Mouse (Mus musculus) lung, embryonic 14.5 days (tissue): ENCODE data around the gene Mfap2. TPM values are rescaled to one million over a fixed set of nuclear protein-coding genes. Genes with fewer than 3 reads are reported as not detected.

Experiments used
- ATAC-seq: fragments of 200-750 bp; cut with Nextera tagmentation; 2 replicates; pipeline ENCODE4 v1.8.0; 2017; ENCODE audit warnings: mild to moderate bottlenecking, moderate TSS enrichment, moderate library complexity; ENCODE audit not compliant: insufficient read depth
- DNase-seq: peaks from one replicate; pipeline ENCODE4 v3.0.0-alpha.2; 2015
- H3K27ac ChIP-seq: fragments of 300-500 bp; sonication (generic); 2 replicates; pipeline ENCODE4 v1.5.1; 2014; ENCODE audit warnings: low read depth, mild to moderate bottlenecking, moderate library complexity
- H3K27me3 ChIP-seq: fragments of 300-500 bp; sonication (generic); 2 replicates; pipeline ENCODE4 v1.6.1; 2014; ENCODE audit warnings: low read length, control low read depth; ENCODE audit not compliant: insufficient read depth
- H3K36me3 ChIP-seq: fragments of 300-500 bp; sonication (generic); 2 replicates; pipeline ENCODE4 v1.6.1; 2014; ENCODE audit warnings: control low read depth; ENCODE audit not compliant: insufficient read depth
- H3K4me1 ChIP-seq: fragments of 300-500 bp; sonication (generic); 2 replicates; pipeline ENCODE4 v1.6.1; 2014; ENCODE audit warnings: antibody characterized with exemption, control low read depth; ENCODE audit not compliant: insufficient read depth
- H3K4me2 ChIP-seq: fragments of 300-500 bp; sonication (generic); 2 replicates; pipeline ENCODE4 v1.6.1; 2014; ENCODE audit warnings: mild to moderate bottlenecking
- H3K4me3 ChIP-seq: fragments of 300-500 bp; sonication (generic); 2 replicates; pipeline ENCODE4 v1.5.1; 2014; ENCODE audit warnings: low read depth, low read length
- H3K9ac ChIP-seq: fragments of 300-500 bp; sonication (generic); 2 replicates; pipeline ENCODE4 v1.6.1; 2014
- H3K9me3 ChIP-seq: fragments of 300-500 bp; sonication (generic); 2 replicates; pipeline ENCODE4 v1.6.1; 2016; ENCODE audit warnings: low read depth, low read length, control low read depth
- CTCF ChIP-seq: IDR thresholded peaks from 2 replicates; pipeline ENCODE4 v1.5.1; 2016; ENCODE audit warnings: antibody characterized with exemption, low read depth
- WGBS: fragments of 180-500 bp; shearing (Covaris S2); extraction: QIAGEN DNeasy Blood & Tissue Kit; methylation state at CpG from one replicate; pipeline ENCODE4 v1.1.7; 2014; 5-methylcytosine and 5-hydroxymethylcytosine counted together
- polyA plus RNA-seq: library from polyadenylated mRNA; unstranded; fragments of >200 nt; fragmentation: Nextera tagmentation; extraction: Ambion mirVana; gene quantifications from 2 replicates; pipeline ENCODE4 v1.2.1, GENCODE M21; 2014

Mfap2 gene
- polyA plus RNA-seq, 1 experiment from 2014 or later = 566 TPM

DNA sequence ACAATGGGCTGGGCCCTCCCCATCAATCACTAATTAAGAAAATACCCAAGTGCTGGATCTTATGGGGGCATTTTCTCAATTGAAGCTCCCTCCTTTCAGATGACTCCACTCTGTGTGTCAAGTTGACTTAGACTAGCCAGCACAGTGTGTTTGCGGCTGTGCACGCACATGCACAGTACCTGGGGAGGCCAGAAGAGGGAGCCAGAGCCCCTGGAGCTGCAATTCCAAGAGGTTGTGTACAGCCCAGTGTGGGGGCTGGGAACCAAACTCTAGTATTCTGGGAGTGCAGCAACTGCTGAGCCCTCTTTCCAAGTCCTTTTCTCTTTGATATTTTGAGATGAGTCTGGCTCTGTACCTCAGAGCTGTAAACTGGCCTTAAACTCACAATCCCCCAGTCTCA lies 28.6 kb upstream of the Mfap2 start:
- Histone ChIP-seq H3K4me1 (no peaks in the 10 kb centered on the region), H3K9ac (no peak overlapping the region), H3K36me3 (peaks cover 33% of the 10 kb centered on the region), H3K9me3 (no peaks in the 10 kb centered on the region), H3K27me3 (no peaks in the 10 kb centered on the region), H3K4me3 (no peak overlapping the region), H3K27ac (no peak overlapping the region), H3K4me2 (no peak overlapping the region)
- ATAC-seq (no peak), DNase-seq (no peak)
- 83% methylated on average over 2 of the region's 2 CpGs for WGBS
- TF ChIP-seq CTCF = peak; percentile 46

DNA sequence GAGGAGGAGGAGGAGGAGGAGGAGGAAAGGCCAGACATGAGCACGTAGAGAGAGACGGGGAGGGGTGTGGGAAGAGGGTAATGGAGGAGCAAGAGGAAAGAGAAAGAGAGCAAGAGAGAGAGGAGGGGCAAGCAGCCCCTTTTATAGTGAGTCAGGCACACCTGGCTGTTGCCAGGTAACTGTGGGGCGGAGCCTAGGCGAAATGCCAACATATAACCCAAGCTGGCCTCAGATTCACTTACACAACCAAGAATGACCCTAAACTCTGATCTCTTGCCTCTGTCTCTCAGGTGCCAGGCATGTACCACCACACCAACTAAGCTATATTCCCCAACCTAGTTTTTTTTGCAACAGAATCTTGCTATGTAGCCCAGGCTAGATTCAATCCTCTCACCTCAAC lies 27.4 kb upstream of the Mfap2 start:
- no peak for ATAC-seq
- no peak overlapping the region for H3K9ac ChIP-seq

DNA sequence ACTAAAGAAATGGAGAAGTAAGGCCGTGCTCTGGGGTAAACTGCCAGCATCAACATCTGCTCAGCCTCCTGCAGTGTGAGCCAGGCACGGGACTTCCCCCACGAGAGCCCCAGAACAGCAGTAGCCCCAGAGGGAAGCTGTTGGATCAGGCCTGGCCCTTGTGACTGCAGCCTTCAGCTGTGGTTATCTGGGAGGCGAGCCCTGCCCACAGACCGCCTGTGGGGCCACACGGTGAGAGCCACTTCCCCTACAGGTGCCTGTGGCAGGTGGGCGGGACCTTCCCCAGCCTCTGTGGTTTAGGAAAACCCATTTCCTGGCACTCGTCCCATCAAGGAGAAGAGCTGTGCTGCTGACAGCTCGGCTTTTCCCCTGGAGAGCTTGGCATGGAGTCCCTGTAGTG lies 26.8 kb upstream of the Mfap2 start:
- ATAC-seq = peak; percentile 36; the same call in 1 of the 2 replicates

More for the DNA sequence above, 27.4 kb upstream of the Mfap2 start:
- TF ChIP-seq CTCF = no peak
- Histone ChIP-seq H3K27me3 (no peaks in the 10 kb centered on the region), H3K4me2 (no peak overlapping the region), H3K4me1 (peaks cover 5% of the 10 kb centered on the region; the same call in 1 of the 2 replicates), H3K27ac (peak overlapping the region; percentile 44; the same call in 1 of the 2 replicates), H3K4me3 (no peak overlapping the region), H3K9me3 (no peaks in the 10 kb centered on the region), H3K36me3 (peaks cover 24% of the 10 kb centered on the region)
- 52% methylated on average over 4 of the region's 4 CpGs for WGBS
- peak; percentile 34 for DNase-seq

DNA sequence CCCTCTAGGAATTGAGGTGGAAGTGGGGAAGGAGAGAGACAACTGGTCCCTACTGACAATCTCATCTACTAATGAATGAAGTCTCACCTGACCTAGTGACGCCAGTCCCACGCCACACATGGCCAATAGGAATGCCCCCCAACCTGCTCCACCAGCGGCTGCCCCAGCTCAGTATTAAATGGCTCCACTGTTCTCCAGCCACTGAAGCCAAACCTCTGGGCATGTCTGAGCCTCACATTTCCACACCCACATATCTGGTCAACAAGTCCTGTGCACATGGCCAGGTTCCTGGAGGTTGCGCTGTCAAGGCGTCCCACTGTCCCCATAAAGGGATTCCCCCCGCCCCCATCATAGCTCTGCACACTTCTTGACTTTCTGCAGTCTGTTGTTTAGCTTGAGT lies 25.7 kb upstream of the Mfap2 start:
- 85% methylated on average over 6 of the region's 6 CpGs for WGBS
- Histone ChIP-seq H3K27me3 (no peaks in the 10 kb centered on the region), H3K4me3 (no peak overlapping the region), H3K4me1 (peaks cover 5% of the 10 kb centered on the region), H3K9ac (no peak overlapping the region), H3K36me3 (peaks cover 9% of the 10 kb centered on the region), H3K9me3 (no peaks in the 10 kb centered on the region), H3K27ac (no peak overlapping the region), H3K4me2 (no peak overlapping the region)
- ATAC-seq (no peak), DNase-seq (no peak)
- no peak for TF ChIP-seq CTCF

More for the DNA sequence above, 26.8 kb upstream of the Mfap2 start:
- Histone ChIP-seq H3K27ac (peak overlapping the region; percentile 44; the same call in 1 of the 2 replicates), H3K4me2 (no peak overlapping the region), H3K36me3 (peaks cover 18% of the 10 kb centered on the region), H3K9ac (no peak overlapping the region), H3K27me3 (no peaks in the 10 kb centered on the region), H3K4me1 (peaks cover 5% of the 10 kb centered on the region), H3K9me3 (no peaks in the 10 kb centered on the region), H3K4me3 (no peak overlapping the region)
- DNase-seq = peak; percentile 78
- no peak for TF ChIP-seq CTCF
- 5% methylated on average over 9 of the region's 9 CpGs for WGBS

DNA sequence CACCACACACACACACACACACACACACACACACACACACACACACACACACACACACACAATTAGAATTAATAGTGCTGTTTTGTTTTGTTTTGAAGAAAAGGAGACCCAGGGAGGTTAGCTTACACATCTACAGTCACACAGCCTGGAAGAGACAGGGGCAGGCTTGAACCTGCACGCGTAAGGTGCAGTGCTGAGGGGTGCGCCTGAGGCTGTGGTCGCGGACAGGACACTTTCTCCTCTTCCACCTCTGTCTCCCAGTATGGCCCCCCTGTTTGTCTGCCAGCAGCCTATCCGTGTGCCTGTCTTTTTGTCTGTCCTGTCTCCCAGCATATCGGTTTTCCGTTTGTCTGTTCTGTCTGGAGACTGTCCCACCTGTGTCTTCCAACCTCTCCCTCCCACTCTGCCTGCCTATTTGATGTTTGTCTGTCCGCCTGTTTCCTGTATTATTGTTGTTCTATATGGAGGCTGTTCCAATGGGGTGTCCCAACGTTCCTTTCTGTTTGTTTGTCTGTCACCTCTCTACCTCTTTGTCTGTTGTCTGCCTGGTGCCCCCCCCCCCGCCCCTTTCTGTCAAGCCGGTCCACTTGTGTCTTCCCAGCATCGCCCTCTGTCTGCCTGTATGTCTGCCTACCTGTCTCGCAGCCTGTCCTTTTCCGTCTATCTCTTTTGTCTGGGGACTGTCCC lies 24.1 kb upstream of the Mfap2 start:
- TF ChIP-seq CTCF = no peak
- DNase-seq (no peak), ATAC-seq (no peak)
- H3K4me1 ChIP-seq = peaks cover 5% of the 10 kb centered on the region
- no peaks in the 10 kb centered on the region for H3K27me3 ChIP-seq
- peak overlapping the region; percentile 75 for H3K9ac ChIP-seq
- H3K36me3 ChIP-seq = no peaks in the 10 kb centered on the region
- H3K4me2 ChIP-seq = peak overlapping the region; percentile 88
- peak overlapping the region; percentile 94 for H3K4me3 ChIP-seq
- 25% methylated on average over 15 of the region's 15 CpGs for WGBS
- H3K9me3 ChIP-seq = no peaks in the 10 kb centered on the region
- no peak overlapping the region for H3K27ac ChIP-seq

DNA sequence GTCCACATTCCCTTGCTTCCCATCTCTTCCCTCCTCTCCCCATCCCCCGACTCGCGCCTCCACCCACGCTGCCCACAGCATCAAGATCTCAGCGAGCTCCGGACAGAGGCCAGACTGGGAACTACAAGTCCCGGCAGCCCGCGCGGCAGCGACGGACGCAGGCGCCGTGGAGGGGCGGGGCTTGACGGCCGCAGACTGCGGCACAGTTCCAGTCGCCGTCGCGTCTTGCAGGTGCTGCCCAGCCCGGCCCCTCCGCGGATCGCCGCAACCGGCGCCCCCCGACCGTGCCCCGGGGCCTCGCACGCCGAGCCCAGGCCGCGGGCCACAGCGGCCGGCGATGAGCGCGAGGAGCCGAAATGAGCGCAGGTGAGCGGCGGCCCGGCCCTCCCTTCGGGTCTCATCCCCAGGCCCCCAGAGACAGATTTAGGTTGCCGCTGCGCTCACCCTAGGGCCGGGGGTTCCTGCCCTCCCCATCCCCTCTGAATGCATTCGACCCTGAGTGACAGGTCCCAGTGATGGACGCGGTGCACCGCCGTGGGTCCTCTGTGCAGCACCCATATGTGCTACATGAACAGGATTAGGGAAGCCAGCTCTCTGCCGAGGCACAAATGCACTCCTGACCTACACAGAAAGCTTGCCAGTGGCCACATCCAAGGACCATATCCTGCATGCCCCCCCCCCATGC lies 23.4 kb upstream of the Mfap2 start, which contains the start of gene Atp13a2:
Gene Atp13a2 (plus strand): TSS at position 163 of the 685 bp plus-strand sequence.
- no peak within 1 kb of the TSS for H3K27ac ChIP-seq

DNA sequence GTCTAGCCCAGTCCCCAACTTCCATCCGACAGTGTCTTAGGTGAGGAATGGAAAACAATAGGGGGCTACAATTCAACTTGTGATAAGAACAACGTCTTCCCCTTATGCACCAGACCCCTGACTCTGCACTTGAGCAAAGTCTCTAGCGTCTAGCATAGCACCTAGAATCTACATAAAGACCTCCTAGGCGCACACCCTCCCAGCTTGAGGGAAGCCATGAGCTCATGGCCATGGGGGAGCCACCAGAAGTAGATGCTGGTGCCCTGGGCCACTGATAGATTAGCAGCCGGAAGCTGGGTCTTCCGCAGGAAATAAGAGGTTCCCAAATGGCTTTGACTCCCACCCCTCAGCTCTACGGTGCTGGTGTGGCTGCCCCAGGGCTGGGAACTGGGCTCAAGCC lies 22.7 kb upstream of the Mfap2 start:
- Histone ChIP-seq H3K27me3 (no peaks in the 10 kb centered on the region), H3K4me2 (peak overlapping the region; percentile 88), H3K4me1 (peaks cover 5% of the 10 kb centered on the region), H3K4me3 (peak overlapping the region; percentile 94), H3K9ac (peak overlapping the region; percentile 75), H3K27ac (no peak overlapping the region), H3K36me3 (peaks cover 3% of the 10 kb centered on the region; the same call in 1 of the 2 replicates), H3K9me3 (no peaks in the 10 kb centered on the region)
- ATAC-seq (no peak), DNase-seq (peak; percentile 19)
- 23% methylated on average over 7 of the region's 7 CpGs for WGBS
- no peak for TF ChIP-seq CTCF

More for the DNA sequence above, 23.4 kb upstream of the Mfap2 start, which contains the start of gene Atp13a2:
- WGBS = under 1% methylated on average over 58 of the region's 58 CpGs
- Histone ChIP-seq H3K36me3 (no peaks in the 10 kb centered on the region), H3K9ac (peak within 1 kb of the TSS; percentile 75), H3K4me2 (peak within 1 kb of the TSS; percentile 88), H3K27me3 (no peaks in the 10 kb centered on the region), H3K9me3 (no peaks in the 10 kb centered on the region), H3K4me3 (peak within 1 kb of the TSS; percentile 94), H3K4me1 (peaks cover 5% of the 10 kb centered on the region)
- peak; percentile 93 for DNase-seq
- ATAC-seq = peak; percentile 85
- TF ChIP-seq CTCF = peak; percentile 35
